Mouse (Mus musculus) Muller cell, postnatal 12 days (primary cell): ENCODE measurements at regions not wholly inside any gene's neighbourhood (a gene's known extent, or its start where the extent isn't known, plus 50 kb on each side); places are given as distances from the start of the nearest gene placed in this dataset.
"Not testable (repeated sequence)": the region's sequence is repeated elsewhere in the genome, so short reads cannot be mapped to it uniquely, and the experiment has no call there.

Experiments
- DNase-seq: peaks from one replicate; pipeline ENCODE4 v3.0.0-alpha.2; 2015; ENCODE audit errors: inconsistent ontology term

DNA sequence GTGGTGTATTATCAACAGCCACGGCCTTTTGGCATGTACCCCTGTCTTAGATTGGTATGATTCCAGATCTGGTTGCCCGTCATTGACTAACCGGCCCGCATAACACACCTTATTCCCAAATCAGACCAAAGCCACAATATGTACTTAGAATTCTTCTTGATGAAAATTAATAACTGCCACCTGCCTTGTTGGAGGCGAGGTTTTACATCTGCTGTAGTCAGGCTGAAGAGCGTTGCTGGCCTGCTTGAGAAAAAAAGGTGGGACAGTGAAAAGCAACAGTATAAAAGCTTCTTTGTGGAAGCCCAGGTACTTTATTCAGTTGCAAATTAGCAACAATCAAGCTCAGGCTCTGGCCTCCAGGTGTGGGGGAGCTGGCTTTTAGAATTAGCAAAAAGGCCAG lies 223.6 kb upstream of the Car8 start:
- DNase-seq = not testable (repeated sequence)

DNA sequence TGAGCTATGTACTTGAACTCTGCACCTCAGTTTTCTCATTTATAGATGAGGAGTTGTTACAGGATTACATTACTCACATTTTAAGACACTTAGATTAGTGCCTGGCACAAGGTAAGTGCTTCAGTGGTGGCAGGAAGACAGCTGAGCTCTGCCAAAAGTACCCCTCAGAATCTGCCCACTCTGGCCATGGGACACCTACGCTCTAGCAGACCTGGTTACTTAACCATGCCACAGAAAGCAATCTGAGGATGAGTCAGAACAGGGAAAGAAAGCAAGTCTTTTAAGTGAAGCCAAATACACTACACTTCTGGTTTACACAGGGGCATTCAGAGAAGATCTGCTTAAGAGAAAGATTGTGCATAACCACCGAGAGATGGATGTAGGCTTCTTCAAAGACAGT lies 215.5 kb upstream of the Car8 start:
- no peak for DNase-seq

DNA sequence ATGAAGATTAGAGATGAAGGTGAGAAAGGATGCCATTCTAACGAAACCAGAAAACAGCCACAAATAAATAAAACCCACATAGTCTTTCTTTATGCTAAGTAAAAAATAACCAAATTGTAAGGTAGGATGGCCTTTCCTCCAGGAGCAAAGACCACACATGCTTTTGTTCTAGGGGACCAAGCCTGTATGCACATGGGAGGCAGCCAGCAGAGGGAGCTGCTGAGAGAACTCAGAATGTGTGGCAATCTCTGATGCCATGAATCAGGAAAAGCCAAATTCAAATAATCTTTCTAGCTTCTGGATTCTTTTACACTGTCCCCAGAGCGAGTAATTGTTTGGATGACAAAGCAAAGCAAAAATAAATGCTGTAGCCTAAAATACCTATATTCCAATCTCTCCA lies 193.6 kb upstream of the Car8 start:
- no peak for DNase-seq

DNA sequence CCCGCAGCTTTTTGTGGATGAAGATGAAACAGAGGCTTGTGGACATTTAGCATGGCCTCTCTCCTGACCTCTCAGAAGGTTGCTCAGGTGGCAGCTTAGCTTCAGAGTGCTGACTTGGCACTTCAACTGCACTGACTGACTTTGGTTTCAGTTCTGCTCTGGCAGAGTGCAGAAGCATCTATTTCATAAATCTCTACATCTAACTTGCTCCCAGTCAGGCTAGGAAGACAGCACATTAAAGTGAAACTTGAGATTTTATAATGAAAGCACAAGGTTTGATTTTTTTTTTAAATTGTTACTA lies 192.1 kb upstream of the Car8 start:
- no peak for DNase-seq

DNA sequence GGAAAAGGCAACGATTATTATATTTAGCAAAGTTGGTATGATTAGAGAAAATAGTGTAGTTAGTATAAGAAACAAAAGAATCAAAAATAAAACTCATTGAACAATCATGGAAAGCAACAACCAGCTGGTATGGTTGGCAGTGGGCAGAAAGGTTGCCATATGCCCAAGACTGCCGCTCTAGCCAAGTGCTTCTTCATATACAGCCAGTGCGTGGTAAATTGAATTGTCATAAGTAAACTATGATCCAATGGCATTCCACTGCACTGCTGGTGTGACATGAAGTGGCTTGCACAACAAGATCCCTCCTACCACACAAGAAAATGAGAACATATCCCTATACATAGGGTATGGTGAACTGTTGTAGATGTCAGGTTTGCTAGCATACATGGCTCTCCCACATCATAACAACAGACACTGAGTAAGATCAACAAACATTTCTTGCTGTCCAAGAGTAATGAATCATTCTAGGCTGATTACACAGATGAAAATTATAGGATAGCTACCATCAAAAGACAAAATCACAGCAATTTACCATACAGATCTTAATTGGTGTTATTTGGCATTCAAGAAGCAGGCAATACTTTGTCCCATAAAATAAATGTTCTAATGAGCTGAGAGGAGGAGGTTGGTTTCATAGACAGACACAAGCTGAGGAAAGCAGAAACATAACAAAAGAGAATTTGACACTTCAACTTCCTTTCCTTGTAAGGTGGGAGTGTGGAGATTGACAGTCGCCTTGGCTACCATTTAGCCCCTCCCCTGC lies 191.6 kb upstream of the Car8 start:
- DNase-seq = peak; percentile 13

DNA sequence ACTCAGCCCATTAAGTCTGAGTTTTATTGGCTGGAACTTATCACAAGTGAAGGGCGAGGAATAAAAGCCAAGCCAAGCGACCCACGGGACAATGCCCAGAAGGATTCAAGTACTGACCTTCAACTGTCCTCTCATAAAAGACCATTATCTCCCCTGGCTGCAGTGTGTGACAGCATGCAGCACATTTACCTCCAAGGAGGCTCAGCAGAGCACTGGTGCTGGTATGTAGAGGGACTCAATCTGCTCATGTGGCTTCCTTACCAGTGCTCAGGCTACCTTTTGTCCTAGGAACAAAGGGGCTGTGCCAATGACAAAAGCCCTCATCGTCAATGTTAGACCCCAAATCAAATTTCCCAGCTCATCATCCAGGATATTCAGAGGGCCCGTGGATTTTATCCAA lies 190.9 kb upstream of the Car8 start:
- no peak for DNase-seq

DNA sequence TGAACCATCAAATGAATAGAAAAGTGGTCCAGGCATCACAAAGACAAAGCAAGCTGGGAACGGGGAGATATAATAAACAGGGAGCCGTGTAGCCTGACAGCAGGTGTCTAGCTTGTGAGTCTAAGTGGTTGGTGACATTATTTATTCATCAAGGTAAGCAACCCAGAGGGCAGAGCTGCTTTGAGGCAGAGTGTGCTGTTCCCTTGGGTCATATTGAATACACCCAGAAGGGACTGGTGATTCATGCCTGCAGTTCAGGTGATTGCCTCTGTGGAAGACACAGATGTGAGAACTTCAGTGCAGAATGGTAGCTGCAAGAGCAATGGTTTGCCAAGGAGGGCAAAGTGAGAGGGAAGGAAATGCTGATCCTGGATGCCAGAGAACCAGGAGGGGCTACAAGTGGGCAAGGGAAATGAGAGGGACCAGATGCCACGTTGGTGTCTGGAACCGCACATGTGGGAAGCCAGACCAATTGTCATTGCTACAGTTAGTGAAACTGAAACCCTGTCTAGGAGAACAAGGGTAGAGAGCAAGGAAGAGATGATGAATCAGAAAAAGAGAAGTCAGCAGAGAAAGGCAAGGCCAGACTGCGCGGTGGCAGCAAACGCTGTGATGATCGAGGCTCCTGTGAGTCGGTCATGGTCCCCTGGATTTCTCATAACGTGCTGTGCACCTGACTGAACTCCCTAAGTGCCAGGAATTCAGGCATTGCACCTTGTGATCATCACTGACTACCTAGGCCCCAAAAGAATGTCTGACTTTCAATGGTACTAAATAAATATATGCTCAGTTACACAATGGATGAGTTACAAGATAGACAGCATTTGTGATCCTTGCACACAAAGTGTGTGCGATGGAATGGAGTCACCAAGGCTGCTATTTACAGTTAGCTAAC lies 190.0 kb upstream of the Car8 start:
- no peak for DNase-seq

DNA sequence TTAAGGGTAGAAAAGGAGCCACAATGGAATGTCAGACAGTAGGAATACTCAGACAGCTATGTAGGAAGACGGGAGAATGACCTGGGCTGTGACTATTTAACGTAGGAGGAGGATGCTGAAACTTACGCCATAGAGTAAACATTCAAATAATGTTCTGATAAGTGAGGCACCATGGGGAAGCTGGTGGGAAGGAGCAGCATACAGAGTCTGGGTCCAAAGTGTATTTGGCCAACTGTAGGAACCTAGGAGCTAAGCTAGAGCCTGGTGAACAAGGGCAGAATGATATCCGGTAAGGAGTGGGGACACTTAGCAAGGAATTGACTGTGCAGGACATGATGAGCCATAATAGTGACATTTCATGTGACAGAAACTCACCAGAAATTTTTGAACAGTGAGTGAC lies 189.0 kb upstream of the Car8 start:
- DNase-seq = no peak

DNA sequence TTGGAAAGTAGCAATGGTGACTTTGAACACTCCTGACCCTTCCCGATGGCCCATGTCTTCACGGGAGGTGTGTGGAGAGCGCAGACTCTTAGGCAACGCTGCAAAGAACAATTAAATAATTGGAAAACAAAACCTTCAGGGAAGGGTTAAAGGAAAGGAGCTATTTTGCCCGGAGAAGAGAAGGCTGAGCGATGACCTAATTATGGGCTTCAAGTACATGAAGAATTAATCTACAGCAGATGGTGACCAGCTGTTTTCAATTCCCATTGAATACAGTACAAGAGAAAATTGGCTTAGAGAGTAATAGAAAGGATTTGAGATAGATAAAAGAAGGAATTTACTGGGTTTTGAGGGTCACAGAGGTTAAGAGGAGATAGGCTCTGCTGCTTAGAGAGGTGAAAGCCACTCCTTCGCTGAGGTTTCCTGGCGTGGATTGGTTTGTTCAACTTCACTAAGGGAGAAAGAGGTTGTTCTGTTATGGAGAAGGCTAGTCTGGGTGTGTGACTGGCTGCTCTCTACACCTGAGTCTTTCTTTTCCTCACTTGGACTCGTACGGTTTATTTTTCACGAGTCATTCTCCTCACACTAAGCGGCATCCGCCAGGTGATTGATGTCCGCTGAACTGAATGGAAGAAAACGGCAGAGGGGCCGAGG lies 184.7 kb upstream of the Car8 start:
- DNase-seq = peak; percentile 27

DNA sequence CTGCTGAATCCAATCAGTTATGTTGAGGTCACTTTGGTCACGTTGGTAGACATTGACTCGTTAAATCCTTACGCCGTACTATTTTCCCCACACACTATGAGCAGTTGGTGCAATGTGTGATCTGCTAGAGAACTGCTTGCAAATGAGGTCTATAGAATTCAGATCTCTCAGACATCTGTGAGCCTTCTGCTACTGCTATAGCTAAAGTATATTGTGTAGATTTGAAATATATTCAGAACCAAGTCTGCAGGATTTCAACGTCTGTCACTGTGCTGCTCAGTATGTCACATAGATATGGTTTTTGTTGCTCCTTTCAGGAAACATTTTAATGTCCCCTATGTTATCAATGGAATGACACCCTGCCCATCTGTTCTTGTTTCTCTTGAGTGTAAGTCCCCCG lies 182.4 kb upstream of the Car8 start:
- no peak for DNase-seq

DNA sequence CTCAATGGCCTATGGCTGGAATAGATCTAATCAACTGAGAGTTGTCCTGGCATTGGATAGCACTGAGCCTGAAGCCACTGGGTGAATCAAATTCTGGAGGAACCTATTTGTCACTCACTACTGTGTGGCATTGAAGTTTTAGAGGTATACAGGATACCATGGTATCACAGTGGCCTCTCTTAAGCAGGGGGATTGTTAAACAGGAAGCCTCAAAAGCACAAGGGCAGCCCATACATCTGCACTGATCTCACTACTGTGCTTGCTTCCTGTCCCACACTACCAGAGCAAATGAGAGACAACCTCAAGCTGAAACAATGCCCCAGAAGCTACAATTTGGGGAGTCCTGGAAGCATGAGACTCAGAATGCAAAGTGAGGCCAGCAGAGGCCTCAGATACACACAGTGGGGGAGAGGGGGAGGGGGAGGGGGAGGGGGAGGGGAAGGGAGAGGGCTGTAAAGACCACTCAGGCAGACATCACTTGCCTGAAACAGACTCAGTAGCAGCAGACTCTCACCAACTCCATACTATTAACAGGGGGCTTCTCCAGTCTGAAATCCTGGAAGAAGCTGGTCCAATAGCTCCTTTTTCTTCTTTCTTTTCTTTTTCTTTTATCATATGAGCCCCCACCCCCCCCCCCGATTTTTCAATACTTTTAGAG lies 179.7 kb upstream of the Car8 start:
- no peak for DNase-seq

DNA sequence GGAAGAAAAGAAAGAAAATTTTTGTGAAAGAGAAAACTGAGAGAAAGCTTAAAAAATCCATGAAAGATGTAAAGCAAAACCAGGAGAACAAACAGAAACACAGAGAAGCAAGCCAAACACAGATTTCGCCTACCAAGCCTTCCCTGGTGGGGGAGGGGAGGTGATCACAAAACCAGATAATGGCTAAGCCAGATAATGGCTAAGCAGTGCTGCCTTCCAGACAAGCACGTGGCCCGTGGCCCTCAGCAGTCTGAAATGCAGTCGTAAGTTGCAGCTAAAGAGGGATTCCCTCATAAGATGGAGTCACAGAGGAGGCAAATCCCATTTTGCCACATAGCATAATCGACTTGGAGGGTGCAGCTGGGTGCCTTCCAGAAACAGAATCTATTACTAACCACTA lies 179.0 kb upstream of the Car8 start:
- DNase-seq = no peak

DNA sequence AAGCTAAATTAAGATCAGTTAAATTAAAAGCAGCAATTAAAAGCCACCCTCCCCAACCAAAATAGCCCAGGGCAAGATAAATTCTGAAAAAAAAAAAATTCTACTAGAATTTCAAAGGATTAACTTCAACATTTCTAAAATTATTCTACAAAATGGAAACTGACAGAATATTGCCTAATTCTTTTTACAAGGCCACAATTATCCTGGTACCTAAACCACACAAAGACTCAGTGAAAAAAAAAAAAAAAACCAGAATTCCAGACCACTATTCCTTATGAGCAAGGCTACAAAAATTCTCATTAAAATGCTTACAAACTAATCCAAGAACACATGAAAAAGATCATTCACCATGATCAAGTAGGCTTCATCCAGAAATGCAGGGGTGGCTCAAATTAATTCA lies 174.5 kb upstream of the Car8 start:
- peak; percentile 92 for DNase-seq

DNA sequence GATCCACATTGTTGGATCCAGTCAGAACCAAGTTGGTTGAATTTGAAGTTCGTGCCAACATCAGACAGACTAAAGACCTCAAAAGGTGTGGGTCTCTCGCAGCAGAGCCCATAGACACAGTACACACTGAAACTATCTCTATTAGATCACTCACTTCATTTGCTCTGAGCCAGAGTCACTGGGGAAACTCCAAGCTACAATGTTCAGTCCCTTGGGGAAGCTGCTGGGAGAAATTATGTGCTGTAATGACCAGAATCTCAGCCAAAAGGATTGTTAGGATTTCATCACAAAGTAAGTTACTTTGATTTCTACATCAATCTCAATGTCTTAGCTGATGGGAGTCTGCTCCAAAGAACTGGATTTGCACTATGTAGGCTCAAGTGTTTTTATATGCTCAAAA lies 161.2 kb upstream of the Car8 start:
- DNase-seq = no peak

DNA sequence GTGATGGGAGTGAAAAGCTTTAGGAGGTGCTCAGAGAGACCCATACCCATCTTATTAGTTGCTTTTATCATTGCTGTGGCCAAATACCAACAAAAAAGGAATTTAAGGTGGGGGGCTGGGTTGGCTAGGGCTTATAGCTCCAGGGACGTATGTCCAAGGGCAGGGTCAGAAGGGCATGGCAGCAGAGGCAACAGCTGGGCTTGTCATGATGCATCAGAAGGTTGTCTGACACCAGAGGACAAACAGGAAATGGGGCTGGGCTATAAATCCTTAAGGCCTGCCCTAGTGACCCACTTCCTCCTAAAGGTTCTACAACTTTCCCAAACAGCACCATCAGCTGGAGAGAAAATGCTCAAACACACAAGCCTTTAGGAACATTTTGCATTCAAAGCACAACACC lies 160.6 kb upstream of the Car8 start:
- no peak for DNase-seq

DNA sequence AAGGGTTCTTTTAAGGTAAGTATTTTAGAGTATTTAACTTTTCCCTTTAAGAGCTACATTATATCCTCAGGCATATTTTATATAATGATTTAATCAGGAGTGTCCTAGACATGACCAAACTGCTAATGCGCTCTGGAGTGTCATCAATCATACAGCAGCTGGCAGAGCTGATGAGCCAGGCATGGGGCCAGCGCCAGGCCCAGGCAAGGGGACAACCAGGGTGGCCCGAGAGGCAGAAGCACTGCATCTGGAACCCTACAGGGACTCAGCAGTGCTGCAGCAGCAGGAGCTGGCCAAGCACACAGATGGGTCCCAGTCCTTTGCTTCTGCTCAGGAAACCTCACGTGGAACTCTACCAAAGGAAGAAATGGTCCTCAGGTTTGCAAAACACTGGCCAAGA lies 160.1 kb upstream of the Car8 start:
- no peak for DNase-seq

DNA sequence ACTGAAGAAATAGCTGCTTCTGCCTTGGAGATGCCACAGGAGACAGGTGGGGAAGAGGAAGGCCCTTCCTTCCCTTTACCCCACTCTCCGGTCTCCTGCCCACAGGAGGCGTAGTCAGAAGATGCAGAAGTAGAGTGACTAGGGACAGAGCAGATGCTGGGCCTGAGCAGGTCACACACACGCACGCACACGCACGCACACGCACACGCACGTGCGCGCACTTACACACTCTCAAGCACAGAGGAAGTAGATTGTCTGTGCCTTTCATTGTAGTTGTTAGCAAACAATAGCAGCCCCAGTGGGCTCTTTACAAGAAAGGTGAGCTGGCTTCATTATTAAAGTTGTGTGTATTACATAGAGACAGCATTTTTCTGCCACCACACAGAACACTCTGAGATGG lies 144.3 kb upstream of the Car8 start:
- DNase-seq = no peak

DNA sequence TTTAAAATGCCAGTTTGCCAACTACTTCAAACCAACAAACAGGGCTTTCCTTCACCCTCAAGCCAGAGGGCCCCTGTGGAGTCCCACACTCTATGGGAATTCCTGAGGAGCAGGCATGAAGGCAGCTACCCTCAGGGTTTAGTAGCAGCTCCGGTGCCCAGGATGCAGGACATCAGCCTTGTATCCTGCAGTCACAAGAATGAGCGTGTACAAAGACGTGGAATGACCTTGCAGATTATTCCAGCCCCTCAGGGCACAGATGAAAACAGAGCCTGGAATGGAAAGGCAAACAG lies 143.2 kb upstream of the Car8 start:
- DNase-seq = no peak

DNA sequence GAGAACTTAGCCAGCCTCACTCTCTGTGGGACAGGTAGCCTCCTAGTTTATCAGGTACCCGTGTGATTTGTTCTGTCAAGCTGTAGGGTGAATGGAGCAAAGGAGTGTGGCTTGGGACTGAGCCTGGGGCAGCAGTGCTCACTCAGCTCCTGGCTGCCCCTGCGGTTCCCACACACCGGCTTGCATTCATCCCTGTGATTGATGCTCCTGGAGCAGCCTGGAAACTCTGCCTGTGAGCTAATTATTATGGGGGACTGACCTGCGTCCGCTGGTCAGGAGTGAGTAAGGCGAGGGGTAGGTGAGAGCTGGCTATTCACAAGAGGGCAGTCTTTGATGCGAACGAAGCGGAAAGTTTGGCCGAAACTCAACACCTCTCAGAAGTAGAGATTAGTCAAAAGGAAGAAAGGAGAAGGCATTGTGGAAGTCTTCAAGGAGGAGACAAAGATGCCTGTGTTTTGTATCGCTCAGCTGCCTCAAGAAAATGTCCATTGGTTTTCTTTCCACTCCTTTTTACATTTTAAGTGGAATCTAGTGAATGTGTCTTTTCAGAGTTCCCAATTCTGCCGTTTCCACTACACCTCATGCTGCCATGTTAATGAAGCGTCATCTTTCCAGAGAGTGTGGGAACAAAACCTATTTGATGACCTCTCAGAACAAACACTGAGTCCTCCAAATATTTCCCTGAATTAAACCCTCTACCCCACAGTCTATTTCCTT lies 142.7 kb upstream of the Car8 start:
- DNase-seq = peak; percentile 68

DNA sequence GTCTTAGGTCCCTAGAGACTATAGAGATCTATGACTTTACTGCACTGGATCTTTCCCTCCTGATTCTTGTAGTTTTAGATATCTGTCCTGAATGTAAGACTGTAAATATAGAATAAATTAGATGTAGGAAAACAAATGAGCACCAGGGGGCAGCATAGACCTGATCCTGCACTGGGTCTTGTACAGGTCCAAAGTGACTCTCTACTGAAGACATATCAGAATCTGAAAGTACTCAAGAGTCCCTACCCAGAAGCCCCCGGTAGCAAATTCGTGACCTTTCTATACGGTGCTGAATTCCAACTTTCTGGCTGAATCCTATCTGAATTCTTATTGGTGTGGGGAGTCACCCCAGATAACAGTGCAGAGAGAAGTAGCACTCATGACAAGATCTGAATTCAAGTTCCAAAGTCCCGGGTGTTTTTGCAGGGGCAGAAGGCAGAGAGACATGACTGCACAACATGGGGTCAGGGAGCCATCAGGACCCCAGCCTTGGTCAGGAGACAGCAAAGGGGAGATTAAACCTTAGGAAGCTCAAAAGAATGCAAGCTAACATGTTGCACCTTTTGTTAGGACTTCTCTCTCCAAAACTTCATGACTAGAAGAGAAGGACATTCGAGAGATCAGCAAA lies 142.0 kb upstream of the Car8 start:
- DNase-seq = peak; percentile 42

DNA sequence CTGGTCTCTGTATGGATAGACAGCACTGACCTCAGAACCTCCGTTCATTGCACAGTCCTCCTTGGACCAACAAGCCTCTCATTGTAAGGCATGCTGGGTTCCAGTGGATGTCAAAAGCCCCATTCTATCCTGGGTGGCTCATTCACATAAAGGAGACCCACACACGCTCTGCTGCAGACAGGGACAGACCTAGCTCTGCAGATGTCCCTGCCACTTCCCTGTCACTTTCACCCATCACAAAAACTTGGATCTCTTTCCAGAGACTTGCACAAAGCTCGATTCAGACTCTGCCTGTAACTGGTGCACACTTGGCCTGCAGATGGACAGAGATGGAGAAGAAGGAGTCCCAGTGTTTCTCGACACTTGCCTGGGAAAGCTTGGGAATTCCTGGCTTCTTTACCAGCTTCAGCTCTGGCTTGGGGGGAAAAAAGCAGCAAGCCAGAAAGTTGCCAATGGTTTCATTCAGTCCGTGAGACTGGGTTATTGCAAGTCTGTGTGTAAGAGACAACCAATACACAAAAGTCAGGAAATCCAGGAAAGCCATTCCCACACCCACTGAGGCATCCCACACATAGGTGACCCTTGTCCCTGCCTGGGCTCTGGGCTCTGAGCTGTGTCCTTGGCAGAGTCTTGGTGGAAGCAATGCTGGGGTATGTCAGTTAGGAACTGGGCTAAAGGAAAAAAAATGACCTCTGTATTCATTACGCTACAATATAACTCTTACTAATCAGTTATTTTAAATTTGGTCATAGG lies 136.1 kb upstream of the Car8 start:
- peak; percentile 45 for DNase-seq
